Mouse (Mus musculus) heart, embryonic 11.5 days (tissue): ENCODE measurements around the gene Itgae. TPM values are rescaled to one million over a fixed set of nuclear protein-coding genes. Genes with fewer than 3 reads are reported as not detected.
"Not testable (repeated sequence)": the region's sequence is repeated elsewhere in the genome, so short reads cannot be mapped to it uniquely, and the experiment has no call there.

Source experiments
- ATAC-seq: fragments of 200-750 bp; cut with Nextera tagmentation; replicated peaks from 2 replicates; pipeline ENCODE4 v1.8.0; 2017; ENCODE audit warnings: moderate library complexity; ENCODE audit not compliant: insufficient number of reproducible peaks, low FRiP score, low TSS enrichment
- H3K27ac ChIP-seq: fragments of 300-500 bp; sonication (generic); 2 replicates; pipeline ENCODE4 v1.5.1; 2014; ENCODE audit warnings: mild to moderate bottlenecking, low read depth, low read length
- H3K27me3 ChIP-seq: fragments of 300-500 bp; sonication (generic); 2 replicates; pipeline ENCODE4 v1.6.1; 2014; ENCODE audit warnings: mild to moderate bottlenecking, low read length, mixed read lengths; ENCODE audit not compliant: control insufficient read depth, insufficient read depth
- H3K36me3 ChIP-seq: fragments of 300-500 bp; sonication (generic); 2 replicates; pipeline ENCODE4 v1.6.1; 2014; ENCODE audit warnings: mild to moderate bottlenecking, low read length, moderate library complexity, mixed read lengths; ENCODE audit not compliant: control insufficient read depth, insufficient read depth
- H3K4me1 ChIP-seq: fragments of 300-500 bp; sonication (generic); 2 replicates; pipeline ENCODE4 v1.6.1; 2014; ENCODE audit warnings: low read length; ENCODE audit not compliant: control insufficient read depth, insufficient read depth
- H3K4me2 ChIP-seq: fragments of 300-500 bp; sonication (generic); 2 replicates; pipeline ENCODE4 v1.6.1; 2014; ENCODE audit warnings: mild to moderate bottlenecking, moderate library complexity
- H3K4me3 ChIP-seq: fragments of 300-500 bp; sonication (generic); 2 replicates; pipeline ENCODE4 v1.5.1; 2014; ENCODE audit warnings: low read depth, low read length
- H3K9ac ChIP-seq: fragments of 300-500 bp; sonication (generic); 2 replicates; pipeline ENCODE4 v1.6.1; 2014; ENCODE audit warnings: mild to moderate bottlenecking, low read depth, low read length, moderate library complexity
- H3K9me3 ChIP-seq: fragments of 300-500 bp; sonication (generic); replicated peaks from 2 replicates; pipeline ENCODE4 v1.6.1; 2016; ENCODE audit warnings: low read length; ENCODE audit not compliant: control insufficient read depth
- WGBS: fragments of 180-500 bp; shearing (Covaris S2); extraction: QIAGEN DNeasy Blood & Tissue Kit; methylation state at CpG from one replicate; pipeline ENCODE4 v1.1.7; 2014; ENCODE audit not compliant: insufficient replicate concordance; 5-methylcytosine and 5-hydroxymethylcytosine counted together
- polyA plus RNA-seq: library from polyadenylated mRNA; unstranded; fragments of >200 nt; fragmentation: Nextera tagmentation; extraction: Ambion mirVana; gene quantifications from 2 replicates; pipeline ENCODE4 v1.2.1, GENCODE M21; 2014

Itgae gene
- polyA plus RNA-seq, 1 experiment from 2014 or later = 0.34 TPM

DNA sequence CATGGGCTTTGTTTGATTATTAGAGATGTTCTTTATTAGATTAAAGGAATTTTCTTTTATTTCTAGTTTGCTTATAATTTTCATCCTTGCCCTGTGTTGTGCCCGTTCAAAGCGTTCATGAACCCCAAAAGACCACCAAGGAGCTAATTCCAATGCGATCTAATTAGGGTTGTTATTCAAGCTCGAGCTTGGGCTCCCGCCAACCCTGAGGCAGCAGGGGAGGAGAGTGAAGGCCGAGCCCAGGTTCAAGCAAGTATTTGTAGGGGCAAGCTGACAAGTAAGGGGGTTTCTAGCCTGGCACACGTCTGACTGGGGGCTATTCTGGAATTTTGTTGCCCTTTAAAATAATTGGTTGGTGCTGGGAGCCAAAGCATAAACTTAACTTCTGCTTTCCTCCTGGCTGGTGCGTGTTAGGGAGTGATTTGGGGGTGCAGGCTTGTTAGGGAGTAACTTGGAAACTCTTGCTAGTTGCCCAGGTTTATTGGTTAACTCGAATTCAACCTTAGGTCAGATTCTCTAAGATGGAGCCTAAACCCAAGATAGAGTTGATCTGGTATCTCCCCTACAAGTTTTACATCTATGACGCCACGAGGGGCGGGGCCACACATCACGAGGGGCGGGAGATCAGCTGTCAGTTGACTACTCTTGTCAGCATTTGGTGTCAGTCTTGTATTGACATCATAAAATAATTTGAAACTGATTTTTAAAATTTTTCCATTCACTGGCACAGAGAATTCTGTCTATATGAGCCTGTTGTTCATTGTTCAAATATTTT lies 9.8 kb downstream of the Itgae start:
- no peak overlapping the region for H3K4me2 ChIP-seq
- no peak overlapping the region for H3K4me3 ChIP-seq
- H3K27me3 ChIP-seq = no peaks in the 10 kb centered on the region
- H3K4me1 ChIP-seq = no peaks in the 10 kb centered on the region
- ATAC-seq = no peak
- no peak overlapping the region for H3K27ac ChIP-seq
- H3K9ac ChIP-seq = no peak overlapping the region
- WGBS = 69% methylated on average over 14 of the region's 14 CpGs
- no peaks in the 10 kb centered on the region for H3K9me3 ChIP-seq
- no peaks in the 10 kb centered on the region for H3K36me3 ChIP-seq

GRCm38 (mm10) chr11:73101308-73101707 lies 10.9 kb downstream of the Itgae start:
- no peaks in the 10 kb centered on the region for H3K9me3 ChIP-seq
- WGBS = 44% methylated on average over 4 of the region's 4 CpGs
- no peak overlapping the region for H3K4me2 ChIP-seq
- no peaks in the 10 kb centered on the region for H3K4me1 ChIP-seq
- H3K27ac ChIP-seq = no peak overlapping the region
- no peaks in the 10 kb centered on the region for H3K36me3 ChIP-seq
- no peak overlapping the region for H3K4me3 ChIP-seq
- no peak overlapping the region for H3K9ac ChIP-seq
- no peak for ATAC-seq
- no peaks in the 10 kb centered on the region for H3K27me3 ChIP-seq

- H3K27me3 ChIP-seq = no peaks in the 10 kb centered on the region
- no peaks in the 10 kb centered on the region for H3K9me3 ChIP-seq
- H3K4me1 ChIP-seq = peaks cover 6% of the 10 kb centered on the region
- 36% methylated on average over 3 of the region's 3 CpGs for WGBS
- H3K4me3 ChIP-seq = no peak overlapping the region
- H3K4me2 ChIP-seq = no peak overlapping the region
- no peaks in the 10 kb centered on the region for H3K36me3 ChIP-seq
- no peak overlapping the region for H3K27ac ChIP-seq
- no peak overlapping the region for H3K9ac ChIP-seq
- no peak for ATAC-seq
Observed at GRCm38 (mm10) chr11:73105246-73105645, 14.9 kb downstream of the Itgae start.

- not testable (repeated sequence) for H3K27ac ChIP-seq, ATAC-seq, H3K4me3 ChIP-seq, H3K27me3 ChIP-seq, H3K36me3 ChIP-seq, H3K9me3 ChIP-seq, H3K4me2 ChIP-seq, H3K9ac ChIP-seq, H3K4me1 ChIP-seq
- 31% methylated on average over 3 of the region's 3 CpGs for WGBS
Observed at GRCm38 (mm10) chr11:73107358-73107757, 17.0 kb downstream of the Itgae start.

DNA sequence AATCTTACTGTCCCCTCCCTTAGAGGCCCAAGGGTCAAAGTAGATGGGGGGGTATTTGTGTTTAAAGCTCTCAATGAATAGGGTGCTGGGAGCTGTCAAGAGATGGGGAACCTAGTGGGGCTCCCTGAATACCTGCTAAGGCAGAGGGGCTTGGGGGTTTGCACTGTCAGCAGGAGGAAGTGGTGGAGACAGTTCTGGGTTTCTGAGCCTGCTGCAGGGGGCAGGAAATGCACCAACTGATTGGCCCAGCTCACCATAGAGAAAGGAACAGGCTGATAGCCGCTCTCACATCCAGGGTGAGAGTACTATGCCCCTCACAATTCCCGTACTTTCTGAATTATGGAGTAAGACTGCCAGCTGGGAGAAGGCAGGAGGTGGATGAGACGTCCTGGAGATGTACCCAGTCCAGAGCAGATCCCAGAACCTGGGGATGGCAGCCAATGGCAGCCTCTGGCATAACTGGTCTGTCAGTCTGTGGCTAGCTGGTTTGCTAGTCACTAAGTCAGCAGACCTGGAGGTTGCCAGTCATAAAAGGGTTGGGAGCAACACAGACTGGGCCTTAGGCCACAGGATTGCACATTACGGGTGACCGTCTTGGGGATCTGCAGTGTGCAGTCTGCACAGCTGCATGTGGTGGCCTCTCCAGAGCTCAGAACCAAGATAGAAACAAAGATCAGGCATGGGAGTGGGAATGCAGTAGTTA lies 18.0 kb downstream of the Itgae start:
- peaks cover 6% of the 10 kb centered on the region for H3K4me1 ChIP-seq
- no peak overlapping the region for H3K9ac ChIP-seq
- no peaks in the 10 kb centered on the region for H3K9me3 ChIP-seq
- 68% methylated on average over 5 of the region's 5 CpGs for WGBS
- H3K27ac ChIP-seq = no peak overlapping the region
- no peak for ATAC-seq
- H3K4me2 ChIP-seq = no peak overlapping the region
- H3K4me3 ChIP-seq = no peak overlapping the region
- H3K36me3 ChIP-seq = no peaks in the 10 kb centered on the region
- no peaks in the 10 kb centered on the region for H3K27me3 ChIP-seq

- no peaks in the 10 kb centered on the region for H3K9me3 ChIP-seq
- WGBS = 65% methylated on average over 14 of the region's 14 CpGs
- no peak overlapping the region for H3K4me2 ChIP-seq
- no peak overlapping the region for H3K4me3 ChIP-seq
- H3K9ac ChIP-seq = no peak overlapping the region
- peaks cover 6% of the 10 kb centered on the region for H3K4me1 ChIP-seq
- no peaks in the 10 kb centered on the region for H3K36me3 ChIP-seq
- H3K27me3 ChIP-seq = no peaks in the 10 kb centered on the region
- H3K27ac ChIP-seq = no peak overlapping the region
- no peak for ATAC-seq
Observed at GRCm38 (mm10) chr11:73108898-73109625, 18.7 kb downstream of the Itgae start.

- no peak overlapping the region for H3K4me2 ChIP-seq
- 68% methylated on average over 3 of the region's 3 CpGs for WGBS
- H3K9ac ChIP-seq = no peak overlapping the region
- H3K4me3 ChIP-seq = no peak overlapping the region
- no peak for ATAC-seq
- no peaks in the 10 kb centered on the region for H3K27me3 ChIP-seq
- H3K9me3 ChIP-seq = no peaks in the 10 kb centered on the region
- 0 out of 2 replicates have a peak overlapping the region, but pooled peaks have one; percentile 19 for H3K27ac ChIP-seq
- H3K36me3 ChIP-seq = no peaks in the 10 kb centered on the region
- H3K4me1 ChIP-seq = peaks cover 6% of the 10 kb centered on the region
Observed at GRCm38 (mm10) chr11:73109941-73110340, 19.6 kb downstream of the Itgae start.

DNA sequence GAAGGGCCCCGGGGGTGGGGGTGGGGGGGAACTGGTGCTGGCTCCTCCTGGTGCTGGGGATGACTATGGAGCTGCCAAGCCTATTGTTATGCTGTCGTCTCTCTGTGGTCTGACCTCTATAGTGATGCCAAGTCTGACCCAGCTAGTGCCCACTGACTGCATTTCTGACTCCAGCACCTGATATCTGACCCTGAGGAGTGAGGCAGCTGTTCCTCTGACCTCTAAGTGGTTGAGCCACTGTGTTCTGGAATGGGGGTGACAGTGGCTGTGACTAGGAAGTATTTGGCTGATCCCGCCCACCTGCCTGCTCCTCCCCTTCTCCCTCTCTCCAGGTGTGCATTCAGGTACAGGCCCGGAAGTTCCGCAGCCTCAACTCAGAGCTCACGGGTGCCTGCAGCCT lies 21.0 kb downstream of the Itgae start:
- no peak overlapping the region for H3K27ac ChIP-seq
- H3K36me3 ChIP-seq = no peaks in the 10 kb centered on the region
- ATAC-seq = no peak
- H3K4me3 ChIP-seq = no peak overlapping the region
- no peaks in the 10 kb centered on the region for H3K9me3 ChIP-seq
- no peak overlapping the region for H3K9ac ChIP-seq
- no peak overlapping the region for H3K4me2 ChIP-seq
- no peaks in the 10 kb centered on the region for H3K27me3 ChIP-seq
- H3K4me1 ChIP-seq = peaks cover 6% of the 10 kb centered on the region
- WGBS = 67% methylated on average over 6 of the region's 6 CpGs
